Mouse (Mus musculus) v-Abl transformed pro-B cells (cell line): ENCODE results near the gene Snrnp70.

Experiments used
- in situ Hi-C, 2 experiments: fragments of 400-800 bp; cut with MboI; formaldehyde crosslinking; loops; one replicate each; pipeline ENCODE4 v1.15.1; 2025; ENCODE audit not compliant: unreplicated experiment in 2 of 2

The Snrnp70 gene

DNA sequence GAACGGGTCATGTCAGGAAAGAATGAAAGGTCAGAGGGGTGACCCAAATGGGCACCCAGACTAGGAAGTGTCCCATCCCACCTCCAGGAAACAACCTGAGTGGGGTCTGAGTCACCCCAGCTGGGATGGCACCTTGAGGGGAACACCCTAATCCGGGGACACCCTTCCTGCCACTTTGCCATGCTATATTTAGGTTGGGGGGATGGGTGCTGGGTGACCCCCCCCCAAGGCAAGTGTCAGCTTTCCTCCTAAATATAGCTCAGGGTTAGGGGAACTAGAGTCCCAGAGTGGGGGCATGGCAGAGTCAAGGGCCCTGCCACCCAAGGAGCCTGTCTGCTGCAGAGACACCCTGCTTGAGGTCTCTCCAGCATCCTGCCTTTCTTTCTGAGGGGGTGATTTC lies 16.9 kb upstream of the Snrnp70 start:
- in situ Hi-C loops: no loop called here

GRCm38 (mm10) chr7:45409497-45410163 lies 14.1 kb upstream of the Snrnp70 start:
- in situ Hi-C loops: no loop called here

GRCm38 (mm10) chr7:45408949-45409348 lies 13.4 kb upstream of the Snrnp70 start:
- in situ Hi-C loops: no loop called here

DNA sequence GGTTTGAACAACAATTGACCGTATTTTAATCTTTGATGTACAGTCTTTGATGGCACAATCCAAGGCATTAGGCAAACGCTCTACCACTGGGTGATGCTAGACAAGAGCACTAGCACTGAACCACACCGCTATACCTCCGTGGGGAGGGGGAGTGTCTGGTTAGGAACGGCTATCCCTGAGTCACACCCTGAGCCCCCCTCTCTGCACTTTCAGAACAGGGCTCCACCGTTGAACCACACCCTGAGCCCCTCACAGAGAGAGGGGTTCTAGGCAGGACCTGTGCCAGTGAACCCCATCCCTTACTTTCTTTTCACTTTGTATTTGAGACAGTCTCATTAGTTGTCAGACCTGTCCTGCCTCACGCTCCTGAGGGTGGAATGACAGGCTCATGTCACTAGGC lies 12.8 kb upstream of the Snrnp70 start:
- in situ Hi-C loops: no loop called here

GRCm38 (mm10) chr7:45407836-45408235 lies 12.3 kb upstream of the Snrnp70 start:
- in situ Hi-C loops: no loop called here

DNA sequence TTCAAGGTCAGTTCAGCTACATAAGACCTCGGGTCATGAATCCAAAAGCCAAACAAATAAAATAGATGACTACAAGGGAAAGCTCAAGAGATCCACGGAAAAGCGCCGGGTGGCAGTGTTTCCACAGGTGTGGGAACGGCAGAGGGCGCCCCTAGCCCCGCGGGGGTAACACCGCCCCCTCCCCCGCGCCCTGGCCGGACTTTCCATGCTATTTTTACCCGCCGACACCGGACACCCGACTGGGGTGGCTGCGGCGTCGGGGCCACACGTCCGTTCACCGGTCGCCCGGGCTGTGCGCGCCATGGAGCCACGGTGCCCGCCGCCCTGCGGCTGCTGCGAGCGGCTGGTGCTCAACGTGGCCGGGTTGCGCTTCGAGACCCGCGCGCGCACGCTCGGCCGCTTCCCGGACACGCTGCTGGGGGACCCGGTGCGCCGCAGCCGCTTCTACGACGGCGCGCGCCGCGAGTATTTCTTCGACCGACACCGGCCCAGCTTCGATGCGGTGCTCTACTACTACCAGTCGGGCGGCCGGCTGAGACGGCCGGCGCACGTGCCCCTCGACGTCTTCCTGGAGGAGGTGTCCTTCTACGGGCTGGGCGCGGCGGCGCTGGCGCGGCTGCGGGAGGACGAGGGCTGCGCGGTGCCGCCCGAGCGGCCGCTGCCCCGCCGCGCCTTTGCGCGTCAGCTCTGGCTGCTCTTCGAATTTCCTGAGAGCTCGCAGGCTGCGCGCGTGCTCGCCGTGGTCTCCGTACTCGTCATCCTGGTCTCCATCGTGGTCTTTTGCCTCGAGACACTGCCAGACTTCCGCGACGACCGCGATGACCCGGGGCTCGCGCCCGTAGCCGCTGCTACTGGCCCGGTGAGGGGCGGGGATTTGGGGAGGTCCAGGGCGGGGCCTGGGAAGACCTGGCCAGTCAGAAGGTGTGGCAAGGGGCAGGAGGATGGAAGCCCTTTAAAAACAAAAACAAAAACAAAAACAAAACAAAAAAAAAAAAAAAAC lies 10.9 kb upstream of the Snrnp70 start:
- in situ Hi-C loops: no loop called here

DNA sequence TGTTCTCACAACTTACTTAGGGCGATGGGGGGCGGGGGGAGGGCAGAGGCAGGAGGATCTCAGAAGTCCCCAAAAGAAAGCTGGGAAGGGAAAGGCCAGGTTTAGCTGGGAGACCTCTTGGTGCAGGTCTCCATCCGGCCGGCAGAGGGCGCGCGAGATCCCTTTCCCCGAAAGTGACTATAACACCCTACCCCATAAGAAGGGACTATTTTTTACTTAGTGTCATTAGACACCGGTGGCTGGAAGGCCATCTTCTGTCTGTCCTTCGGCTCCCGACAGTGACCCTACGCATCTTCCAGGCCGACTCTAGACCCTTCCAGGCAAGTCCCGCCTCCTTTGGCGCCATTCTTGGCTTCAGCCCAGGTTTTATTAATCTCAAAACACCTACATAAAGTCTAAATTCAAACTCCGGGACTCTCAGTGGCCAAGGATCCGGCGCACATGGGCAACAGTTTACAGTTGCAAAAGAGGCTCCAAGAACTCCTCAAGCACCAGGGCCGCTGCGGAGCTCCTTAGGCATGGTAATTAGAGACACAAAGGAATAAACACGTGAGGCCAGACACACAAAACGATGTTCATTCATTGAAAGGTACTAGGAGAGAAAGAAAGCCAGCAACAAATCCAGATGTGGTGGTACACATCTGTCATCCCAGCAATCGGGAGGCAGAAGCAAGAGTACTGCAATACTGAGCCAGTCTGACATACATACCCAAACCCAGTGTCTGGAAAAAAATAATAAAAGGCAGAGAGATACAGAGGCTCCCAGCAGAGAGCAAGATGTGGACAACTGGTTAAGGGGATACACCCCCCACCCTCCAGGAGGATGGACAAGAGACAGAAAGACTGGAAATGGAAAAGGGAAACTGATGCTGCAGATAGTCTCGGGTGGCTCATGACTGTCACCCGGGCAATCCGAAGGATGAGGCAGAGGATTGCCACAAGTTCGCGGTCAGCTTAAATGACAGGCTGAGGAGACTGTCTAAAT lies 9.8 kb upstream of the Snrnp70 start, which contains the start of gene Kcna7:
TSS of gene Kcna7 (plus strand) at position 563 of the 985 bp plus-strand sequence.
- in situ Hi-C loops: no loop called here

GRCm38 (mm10) chr7:45403532-45404261 lies 8.2 kb upstream of the Snrnp70 start:
- in situ Hi-C loops: loop anchor here in 1 of 2 experiments (5.0 kb wide), 1 partner anchor 96 kb away; no protein-coding TSS in a partner anchor

GRCm38 (mm10) chr7:45401521-45402085 lies 6.1 kb upstream of the Snrnp70 start:
- in situ Hi-C loops: loop anchor here in 1 of 2 experiments (5.0 kb wide), 1 partner anchor 94 kb away; no protein-coding TSS in a partner anchor

- in situ Hi-C loops: loop anchor here in 1 of 2 experiments (5.0 kb wide), 1 partner anchor 89 kb away; no protein-coding TSS in a partner anchor
Observed at GRCm38 (mm10) chr7:45396787-45397186, 1.2 kb upstream of the Snrnp70 start.

- in situ Hi-C loops: loop anchor here in 1 of 2 experiments (5.0 kb wide), 1 partner anchor 89 kb away; no protein-coding TSS in a partner anchor
Observed at GRCm38 (mm10) chr7:45396337-45396775, 814 bp upstream of the Snrnp70 start.

DNA sequence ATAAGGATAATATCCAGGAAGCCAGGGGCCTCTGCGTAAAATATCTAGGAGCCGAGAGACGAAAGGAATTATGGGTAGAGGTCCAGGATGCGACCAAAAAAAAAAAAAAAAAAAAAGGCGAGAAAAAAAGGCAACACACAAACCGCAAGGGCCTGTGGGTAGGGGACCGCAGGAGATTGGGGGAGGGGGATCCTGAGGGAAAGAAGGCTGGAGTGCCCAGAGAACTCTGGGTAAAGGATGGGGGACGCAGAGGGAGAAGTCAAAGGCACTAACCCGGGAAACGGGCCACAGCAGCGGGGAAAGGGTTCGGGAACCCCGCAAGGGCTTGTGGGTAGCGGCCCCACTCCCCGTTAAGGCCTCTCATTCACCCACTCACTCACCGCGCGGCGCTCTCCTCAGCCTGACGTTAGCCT lies 407 bp downstream of the Snrnp70 start:
- in situ Hi-C loops: loop anchor here in 1 of 2 experiments (5.0 kb wide), 1 partner anchor 88 kb away; no protein-coding TSS in a partner anchor

DNA sequence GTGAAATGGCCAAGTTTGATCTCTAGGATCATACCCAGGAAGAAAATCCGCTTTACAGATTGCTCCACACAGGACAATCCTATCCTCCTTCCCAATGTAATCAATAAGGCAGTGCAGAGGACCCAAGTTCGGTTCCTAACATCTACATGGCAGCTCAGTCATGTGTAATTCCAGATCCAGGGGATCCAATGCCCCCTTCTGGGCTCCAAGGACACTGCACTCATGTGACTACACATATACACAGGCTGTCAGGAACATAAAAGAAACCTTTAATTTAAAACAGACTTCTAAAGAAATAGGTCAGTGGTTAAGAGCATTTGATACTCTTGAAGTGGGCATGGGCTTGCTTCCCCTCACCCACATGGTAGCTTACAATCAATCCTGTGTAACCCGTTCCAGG lies 9.5 kb downstream of the Snrnp70 start:
- in situ Hi-C loops: no loop called here

- in situ Hi-C loops: no loop called here
Observed at GRCm38 (mm10) chr7:45376057-45376456, 19.5 kb downstream of the Snrnp70 start.

- in situ Hi-C loops: no loop called here
Observed at GRCm38 (mm10) chr7:45374620-45375019, 20.9 kb downstream of the Snrnp70 start.

GRCm38 (mm10) chr7:45372371-45372770 lies 23.2 kb downstream of the Snrnp70 start:
- in situ Hi-C loops: no loop called here

DNA sequence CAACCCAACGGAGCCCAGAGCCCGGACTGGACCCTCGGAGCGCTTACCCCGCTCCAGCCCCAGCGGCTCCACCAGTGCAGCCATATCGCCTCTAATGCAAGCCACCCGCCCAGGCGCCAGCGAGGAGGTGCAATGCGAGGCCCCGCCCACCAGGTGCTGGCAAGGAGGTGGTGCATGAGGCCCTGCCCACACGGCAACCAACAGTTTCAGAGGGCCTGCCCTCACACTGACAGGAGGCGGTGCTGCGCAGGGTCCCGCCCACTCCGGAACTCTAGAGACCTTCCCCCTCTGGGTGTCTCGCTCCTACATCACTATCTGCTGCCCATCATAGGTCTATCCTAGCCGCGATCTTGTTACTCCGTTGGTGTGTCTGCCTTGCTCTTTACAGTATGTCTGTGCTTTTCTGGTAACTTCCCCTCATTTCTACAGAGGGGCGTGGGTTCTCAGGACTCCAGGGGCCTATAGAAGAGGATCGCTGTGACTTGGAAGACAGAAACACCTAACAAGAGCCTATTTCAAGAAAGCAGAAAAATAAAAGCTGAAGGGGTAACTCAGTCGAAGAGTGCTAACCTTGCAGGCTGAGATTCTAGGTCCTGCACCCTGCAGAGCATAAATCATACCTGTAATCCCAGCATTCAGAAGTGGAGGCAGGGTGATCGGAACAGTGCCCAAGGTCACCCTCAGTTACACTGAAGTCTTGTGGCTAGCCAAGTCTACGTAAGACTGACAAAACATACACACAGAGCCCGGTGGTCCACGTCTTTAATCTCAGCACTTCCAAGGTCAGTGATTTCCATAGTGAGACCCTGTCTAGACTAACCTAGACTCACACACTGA lies 24.8 kb downstream of the Snrnp70 start, which contains the start of gene Lin7b:
TSS of gene Lin7b (minus strand) at position 109 of the 837 bp plus-strand sequence.
- in situ Hi-C loops: no loop called here
